Mouse (Mus musculus) monocyte, adult 2 months (primary cell): ENCODE measurements at regions not wholly inside any gene's neighbourhood (a gene's known extent, or its start where the extent isn't known, plus 50 kb on each side); places are given as distances from the start of the nearest gene placed in this dataset.

Experiments used
- DNase-seq, 2 experiments: peaks; one replicate each; pipeline ENCODE4 v3.0.0; 2022; ENCODE audit warnings: low spot score in 2 of 2, low read depth in 1 of 2

GRCm38 (mm10) chr5:90706350-90706749, 52.8 kb upstream of the Cxcl5 start:
- no peak for DNase-seq

GRCm38 (mm10) chr5:90703653-90704052, 55.5 kb upstream of the Cxcl5 start:
- no peak for DNase-seq

GRCm38 (mm10) chr5:90700178-90700577, 59.0 kb upstream of the Cxcl5 start:
- DNase-seq, result no peak

- peak; percentile 19 to 29 for DNase-seq
Measured at GRCm38 (mm10) chr5:90696064-90696463, 55.6 kb upstream of the Rassf6 start.

GRCm38 (mm10) chr5:90694431-90694830, 54.0 kb upstream of the Rassf6 start:
- peak in 1 of 2 experiments; percentile 5 for DNase-seq

- no peak for DNase-seq
Measured at GRCm38 (mm10) chr5:90690746-90691145, 50.3 kb upstream of the Rassf6 start.
